Mouse (Mus musculus): ENCODE data around the gene Cldn5. TPM values are rescaled to one million over a fixed set of nuclear protein-coding genes. Genes with fewer than 3 reads are reported as not detected.

Gene Cldn5
- 0.02 TPM for polyA plus RNA-seq (2012; fragmentation: generic; extraction: Trizol)
- long read RNA-seq, experiment 1, result 0 reads
- long read RNA-seq, experiment 2, result 0 reads

DNA sequence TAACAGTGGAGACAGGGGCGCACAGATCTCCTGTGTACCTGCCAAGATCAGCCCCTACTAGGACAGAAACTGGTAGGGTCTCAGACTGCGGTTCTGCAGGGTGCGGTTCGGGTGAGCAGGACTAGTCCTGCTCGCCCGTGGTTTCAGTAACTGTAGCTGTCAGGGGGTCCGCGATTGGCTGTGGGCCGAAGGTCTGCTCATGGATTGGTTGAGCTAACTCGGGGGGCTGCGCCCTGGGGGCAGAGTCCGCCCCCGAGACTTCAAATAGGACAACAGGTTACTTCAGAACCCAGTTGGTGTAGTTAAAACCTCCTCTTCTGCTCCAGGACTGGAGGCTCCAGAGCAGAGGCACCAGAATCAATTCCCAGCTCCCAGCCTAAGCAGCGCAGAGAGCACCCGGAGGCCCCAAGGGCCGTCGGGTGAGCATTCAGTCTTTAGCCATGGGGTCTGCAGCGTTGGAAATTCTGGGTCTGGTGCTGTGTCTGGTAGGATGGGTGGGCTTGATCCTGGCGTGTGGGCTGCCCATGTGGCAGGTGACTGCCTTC, at the start of gene Cldn5:
Gene Cldn5 (plus strand): TSS at position 292 of the 545 bp plus-strand sequence.
- H3K4me3 ChIP-seq (ENCODE audit: insufficient read depth, poor library complexity, severe bottlenecking), result no peak within 1 kb of the TSS
- peaks cover 10% of the 10 kb centered on the region for H3K36me3 ChIP-seq (ENCODE audit: control insufficient read depth, insufficient read depth)
- H3ac ChIP-seq (ENCODE audit: control insufficient read depth, insufficient read length, low read depth), result no peak within 1 kb of the TSS
- no peaks in the 10 kb centered on the region for H3K79me2 ChIP-seq (ENCODE audit: control insufficient read depth, insufficient read depth)
- H3K79me3 ChIP-seq (ENCODE audit: low read depth), result no peaks in the 10 kb centered on the region
- H3K27me3 ChIP-seq (ENCODE audit: control insufficient read depth, insufficient read depth, insufficient read length), result no peaks in the 10 kb centered on the region
- TF ChIP-seq MYOG (IDR thresholded peaks at IDR 0.05; ENCODE audit: control insufficient read depth, extremely low read depth, insufficient read length), result no peak
- TF ChIP-seq USF1 (IDR thresholded peaks at IDR 0.05; ENCODE audit: low read depth), result no peak
- TF ChIP-seq FOSL1 (IDR thresholded peaks at IDR 0.05; ENCODE audit: insufficient read depth, low read length, poor library complexity, severe bottlenecking), result no peak
- TF ChIP-seq CEBPB (IDR thresholded peaks at IDR 0.05; ENCODE audit: low read depth), result no peak
- no peak for TF ChIP-seq MYOD1 (IDR thresholded peaks at IDR 0.05; ENCODE audit: control insufficient read depth, insufficient read length, low read depth)
- TF ChIP-seq CTCF (IDR thresholded peaks at IDR 0.05; ENCODE audit: control insufficient read depth, insufficient read depth, insufficient read length), result no peak
- no peak for TF ChIP-seq MAX (IDR thresholded peaks at IDR 0.05)

DNA sequence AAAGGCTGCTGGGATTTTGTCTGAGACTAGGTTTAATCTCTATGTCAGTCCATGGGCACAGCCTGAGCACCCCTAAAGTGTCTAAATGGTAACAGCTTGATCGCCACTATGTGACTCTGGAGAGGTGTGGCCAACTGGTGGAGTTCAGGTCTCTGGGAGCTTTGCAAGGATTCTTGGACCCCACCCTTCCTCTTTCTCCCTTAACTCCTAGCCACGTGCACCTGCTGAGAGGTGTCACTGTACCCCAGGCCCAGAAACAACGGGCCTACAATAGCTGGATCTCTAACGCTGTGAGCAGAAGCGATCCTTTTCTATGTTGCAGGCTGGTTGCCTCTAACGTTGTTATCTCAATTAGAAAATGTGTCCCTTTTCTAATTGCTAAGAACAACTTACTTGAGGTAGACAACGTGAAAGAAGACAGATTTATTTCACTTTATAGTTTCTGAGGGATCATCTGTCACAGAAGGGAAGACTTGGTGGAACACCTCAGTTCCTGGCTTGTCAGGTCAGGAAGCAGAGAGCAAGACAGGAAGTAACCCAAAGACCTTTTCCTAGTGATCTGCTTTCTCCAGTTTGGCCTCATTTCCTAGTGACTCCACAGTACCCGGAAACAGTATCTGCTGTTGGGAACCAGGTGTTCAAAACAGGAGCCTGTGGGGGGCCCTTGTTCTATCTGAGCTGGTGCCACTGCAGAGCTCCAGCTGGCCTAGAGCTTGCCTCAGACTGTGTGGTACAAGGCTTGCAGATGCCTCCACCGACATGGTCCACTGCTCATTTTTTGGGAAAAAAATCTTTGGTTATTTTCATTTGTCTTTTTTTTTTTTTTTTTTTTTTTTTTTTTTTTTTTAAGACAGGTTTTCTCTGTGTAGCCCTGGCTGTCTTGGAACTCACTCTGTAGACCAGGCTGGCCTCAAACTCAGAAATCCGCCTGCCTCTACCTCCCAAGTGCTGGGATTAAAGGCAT, 48.8 kb upstream of the Cldn5 start:
- TF ChIP-seq MAX (IDR thresholded peaks at IDR 0.05) (no peak), MYOG (IDR thresholded peaks at IDR 0.05; ENCODE audit: control insufficient read depth, extremely low read depth, insufficient read length) (no peak), FOSL1 (IDR thresholded peaks at IDR 0.05; ENCODE audit: insufficient read depth, low read length, poor library complexity, severe bottlenecking) (no peak), CEBPB (IDR thresholded peaks at IDR 0.05; ENCODE audit: low read depth) (no peak), USF1 (IDR thresholded peaks at IDR 0.05; ENCODE audit: low read depth) (no peak), MYOD1 (IDR thresholded peaks at IDR 0.05; ENCODE audit: control insufficient read depth, insufficient read length, low read depth) (no peak), CTCF (IDR thresholded peaks at IDR 0.05; ENCODE audit: control insufficient read depth, insufficient read depth, insufficient read length) (no peak)
- Histone ChIP-seq H3ac (ENCODE audit: control insufficient read depth, insufficient read length, low read depth) (no peak overlapping the region), H3K79me2 (ENCODE audit: control insufficient read depth, insufficient read depth) (no peaks in the 10 kb centered on the region), H3K79me3 (ENCODE audit: low read depth) (no peaks in the 10 kb centered on the region), H3K27me3 (ENCODE audit: control insufficient read depth, insufficient read depth, insufficient read length) (no peaks in the 10 kb centered on the region), H3K4me3 (ENCODE audit: insufficient read depth, poor library complexity, severe bottlenecking) (no peak overlapping the region), H3K36me3 (ENCODE audit: control insufficient read depth, insufficient read depth) (no peaks in the 10 kb centered on the region)

DNA sequence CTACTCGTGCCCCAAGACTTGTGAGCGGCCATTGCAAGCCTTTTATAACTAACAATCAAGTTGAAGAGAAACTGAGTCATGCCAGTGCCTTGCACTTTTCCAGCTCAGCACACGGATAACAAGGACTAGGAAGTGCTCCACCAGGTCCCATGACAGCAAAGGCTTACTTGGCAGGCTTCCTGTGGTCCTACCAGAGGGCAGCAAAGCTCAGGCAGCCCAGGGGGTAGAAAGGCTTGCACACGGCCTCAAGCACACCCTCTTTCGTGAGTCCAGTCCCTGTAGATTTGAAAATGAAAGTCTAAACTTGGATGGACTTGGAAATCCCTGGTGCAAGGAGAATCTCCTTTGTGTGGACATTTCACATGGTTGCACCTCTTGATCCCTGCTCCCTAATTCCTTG, 47.5 kb upstream of the Cldn5 start:
- no peaks in the 10 kb centered on the region for H3K36me3 ChIP-seq (ENCODE audit: control insufficient read depth, insufficient read depth)
- no peak overlapping the region for H3ac ChIP-seq (ENCODE audit: control insufficient read depth, insufficient read length, low read depth)
- no peak for TF ChIP-seq MYOG (IDR thresholded peaks at IDR 0.05; ENCODE audit: control insufficient read depth, extremely low read depth, insufficient read length)
- H3K4me3 ChIP-seq (ENCODE audit: insufficient read depth, poor library complexity, severe bottlenecking), result no peak overlapping the region
- H3K27me3 ChIP-seq (ENCODE audit: control insufficient read depth, insufficient read depth, insufficient read length), result no peaks in the 10 kb centered on the region
- H3K79me2 ChIP-seq (ENCODE audit: control insufficient read depth, insufficient read depth), result no peaks in the 10 kb centered on the region
- no peaks in the 10 kb centered on the region for H3K79me3 ChIP-seq (ENCODE audit: low read depth)

DNA sequence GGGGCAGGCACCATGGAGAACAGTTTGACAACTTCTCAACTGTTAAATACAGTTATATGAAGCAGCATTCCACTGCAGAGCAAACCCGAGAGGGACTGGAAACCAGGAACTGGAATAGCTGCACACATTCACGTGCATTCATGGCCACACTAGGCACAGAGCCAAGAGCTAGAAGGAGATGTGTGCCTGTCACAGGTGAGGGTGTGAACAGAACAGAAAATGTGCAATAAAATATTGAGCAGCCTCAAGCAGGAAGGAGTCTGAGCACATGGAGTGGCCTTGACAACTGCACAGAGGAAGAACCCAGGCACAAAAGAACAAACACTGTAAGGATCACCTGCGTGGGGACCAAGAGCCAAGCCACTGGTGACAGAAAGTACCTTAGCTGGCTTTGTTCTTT, 46.0 kb upstream of the Cldn5 start:
- no peak overlapping the region for H3ac ChIP-seq (ENCODE audit: control insufficient read depth, insufficient read length, low read depth)
- H3K36me3 ChIP-seq (ENCODE audit: control insufficient read depth, insufficient read depth), result no peaks in the 10 kb centered on the region

DNA sequence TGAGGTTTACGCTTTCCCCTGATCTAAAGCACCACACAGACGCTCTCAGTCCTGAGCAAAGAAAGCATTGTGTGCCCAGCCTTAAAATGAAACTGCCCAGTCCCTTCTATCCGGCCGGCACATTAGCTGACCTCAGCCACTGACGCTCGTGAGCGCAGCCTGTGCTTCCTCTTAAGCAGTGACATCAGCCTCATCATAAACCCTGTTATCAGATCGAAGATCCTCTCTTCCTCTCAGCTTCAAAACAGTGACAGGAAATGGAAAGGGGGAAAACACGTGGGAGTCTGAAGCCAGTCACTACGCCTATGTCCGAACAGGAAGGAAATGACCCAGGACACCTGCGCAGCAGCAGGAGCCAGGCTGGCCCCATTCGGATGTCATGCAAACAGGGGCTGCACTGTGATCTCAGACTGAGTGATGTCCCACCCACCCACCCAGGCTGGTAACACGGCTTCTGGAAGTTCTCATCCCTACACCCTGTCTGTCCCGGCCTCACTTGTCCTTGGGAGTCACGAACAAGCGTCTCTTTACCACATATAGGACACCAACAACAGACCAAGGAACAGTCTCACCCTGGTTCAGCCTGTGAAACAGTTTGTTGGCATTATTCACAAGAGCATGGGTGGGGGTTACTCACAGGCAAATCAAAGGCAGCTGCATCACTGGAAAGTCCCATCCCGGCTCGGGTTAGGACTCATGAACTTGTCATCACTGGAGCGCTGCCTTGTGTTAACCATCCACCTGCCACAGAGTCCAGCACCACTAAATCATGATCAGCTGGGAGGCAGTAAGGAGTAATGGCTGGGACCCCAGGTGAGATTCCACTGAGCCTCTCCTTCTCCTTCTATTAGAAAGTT, 43.3 kb upstream of the Cldn5 start:
- H3K79me3 ChIP-seq (ENCODE audit: low read depth), result no peaks in the 10 kb centered on the region
- H3ac ChIP-seq (ENCODE audit: control insufficient read depth, insufficient read length, low read depth), result peak overlapping the region; percentile 24
- no peak for TF ChIP-seq MYOG (IDR thresholded peaks at IDR 0.05; ENCODE audit: control insufficient read depth, extremely low read depth, insufficient read length)
- peak; percentile 84 for TF ChIP-seq MYOD1 (IDR thresholded peaks at IDR 0.05; ENCODE audit: control insufficient read depth, insufficient read length, low read depth)
- TF ChIP-seq USF1 (IDR thresholded peaks at IDR 0.05; ENCODE audit: low read depth), result no peak
- peak; percentile 41 for TF ChIP-seq MAX (IDR thresholded peaks at IDR 0.05)
- TF ChIP-seq CTCF (IDR thresholded peaks at IDR 0.05; ENCODE audit: control insufficient read depth, insufficient read depth, insufficient read length), result no peak
- no peak for TF ChIP-seq FOSL1 (IDR thresholded peaks at IDR 0.05; ENCODE audit: insufficient read depth, low read length, poor library complexity, severe bottlenecking)
- no peak for TF ChIP-seq CEBPB (IDR thresholded peaks at IDR 0.05; ENCODE audit: low read depth)
- H3K27me3 ChIP-seq (ENCODE audit: control insufficient read depth, insufficient read depth, insufficient read length), result no peaks in the 10 kb centered on the region
- no peaks in the 10 kb centered on the region for H3K36me3 ChIP-seq (ENCODE audit: control insufficient read depth, insufficient read depth)
- no peaks in the 10 kb centered on the region for H3K79me2 ChIP-seq (ENCODE audit: control insufficient read depth, insufficient read depth)
- no peak overlapping the region for H3K4me3 ChIP-seq (ENCODE audit: insufficient read depth, poor library complexity, severe bottlenecking)

More for the DNA sequence above, 46.0 kb upstream of the Cldn5 start:
- H3K79me3 ChIP-seq (ENCODE audit: low read depth), result no peaks in the 10 kb centered on the region
- H3K27me3 ChIP-seq (ENCODE audit: control insufficient read depth, insufficient read depth, insufficient read length), result no peaks in the 10 kb centered on the region
- no peak overlapping the region for H3K4me3 ChIP-seq (ENCODE audit: insufficient read depth, poor library complexity, severe bottlenecking)
- TF ChIP-seq FOSL1 (IDR thresholded peaks at IDR 0.05; ENCODE audit: insufficient read depth, low read length, poor library complexity, severe bottlenecking) (no peak), CEBPB (IDR thresholded peaks at IDR 0.05; ENCODE audit: low read depth) (no peak), USF1 (IDR thresholded peaks at IDR 0.05; ENCODE audit: low read depth) (no peak), MAX (IDR thresholded peaks at IDR 0.05) (no peak), CTCF (IDR thresholded peaks at IDR 0.05; ENCODE audit: control insufficient read depth, insufficient read depth, insufficient read length) (no peak), MYOG (IDR thresholded peaks at IDR 0.05; ENCODE audit: control insufficient read depth, extremely low read depth, insufficient read length) (no peak), MYOD1 (IDR thresholded peaks at IDR 0.05; ENCODE audit: control insufficient read depth, insufficient read length, low read depth) (no peak)
- no peaks in the 10 kb centered on the region for H3K79me2 ChIP-seq (ENCODE audit: control insufficient read depth, insufficient read depth)

Data from C2C12 (cell line).